Mouse (Mus musculus) T-helper 17 cell (primary cell): ENCODE measurements around the gene Aqp11.

Experiments used
- in situ Hi-C, 2 experiments: fragments of 300-600 bp; cut with MboI, MseI; formaldehyde crosslinking; loops; 1 replicate in 1 of 2; 2 replicates in 1 of 2; pipeline ENCODE4 v1.15.1; 2025; ENCODE audit warnings: high pct_unique_total_duplicates in 2 of 2

Aqp11 gene

DNA sequence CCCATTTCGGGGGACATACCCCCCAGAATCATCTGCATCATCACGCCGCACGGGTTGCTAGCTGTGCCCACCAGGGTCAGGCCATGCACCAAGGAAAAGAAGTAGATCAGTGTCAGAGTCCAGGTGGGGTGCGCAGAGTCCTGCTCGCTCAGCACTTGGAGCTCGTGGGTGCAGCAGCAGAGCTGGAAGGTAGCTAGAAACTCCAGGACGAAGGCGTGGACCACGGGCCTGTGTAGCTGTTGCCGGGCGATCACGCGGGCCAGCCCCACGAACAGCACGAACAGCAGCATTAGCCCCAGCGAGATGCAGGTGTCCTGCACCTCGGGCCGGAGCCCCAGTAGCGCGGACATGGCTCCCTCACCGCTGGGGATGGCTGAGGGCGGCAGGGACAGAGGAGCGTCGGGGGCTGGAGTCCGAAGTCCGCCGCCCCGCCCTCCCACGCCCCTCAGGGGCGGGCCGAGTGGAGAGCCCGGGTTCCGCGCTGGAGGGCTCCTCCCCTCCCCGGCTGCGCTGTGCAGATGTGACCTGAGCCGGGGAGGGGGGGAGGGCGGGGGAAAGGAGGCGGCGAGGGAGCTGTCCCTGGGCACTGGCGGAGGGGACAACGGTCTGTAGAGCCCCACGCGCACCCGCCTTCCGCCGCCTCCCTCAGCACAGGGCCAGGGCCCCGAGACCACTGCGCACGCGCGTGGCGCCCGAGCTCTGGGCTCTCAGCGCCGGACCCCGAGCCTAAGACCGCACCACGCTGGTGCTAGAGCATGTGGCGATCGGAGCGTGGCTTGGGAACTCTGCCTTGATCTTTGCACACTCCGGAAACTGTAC, at the start of gene Aqp11:
Aqp11 (minus strand) TSS at position 652 of the 819 bp plus-strand sequence.
- in situ Hi-C loops, result no loop called here

DNA sequence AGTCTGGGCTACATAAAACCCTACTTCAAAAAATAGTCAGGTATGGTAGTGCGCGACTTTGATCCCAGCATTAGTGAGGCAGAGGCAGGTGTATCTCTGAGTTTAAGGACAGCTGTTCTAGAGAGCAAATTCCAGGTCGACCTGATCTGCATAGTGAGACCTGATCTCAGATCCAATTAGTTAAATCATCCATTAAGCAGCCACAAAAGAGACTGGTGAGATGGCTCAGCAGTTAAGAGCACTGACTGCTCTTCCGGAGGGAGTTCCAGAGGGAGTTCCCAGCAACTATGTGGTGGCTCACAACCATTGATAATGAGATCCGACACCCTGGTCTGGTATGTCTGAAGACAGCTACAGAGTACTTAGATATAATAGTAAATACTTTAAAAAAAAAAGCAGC, 45.4 kb upstream of the Aqp11 start:
- in situ Hi-C loops, result no loop called here

DNA sequence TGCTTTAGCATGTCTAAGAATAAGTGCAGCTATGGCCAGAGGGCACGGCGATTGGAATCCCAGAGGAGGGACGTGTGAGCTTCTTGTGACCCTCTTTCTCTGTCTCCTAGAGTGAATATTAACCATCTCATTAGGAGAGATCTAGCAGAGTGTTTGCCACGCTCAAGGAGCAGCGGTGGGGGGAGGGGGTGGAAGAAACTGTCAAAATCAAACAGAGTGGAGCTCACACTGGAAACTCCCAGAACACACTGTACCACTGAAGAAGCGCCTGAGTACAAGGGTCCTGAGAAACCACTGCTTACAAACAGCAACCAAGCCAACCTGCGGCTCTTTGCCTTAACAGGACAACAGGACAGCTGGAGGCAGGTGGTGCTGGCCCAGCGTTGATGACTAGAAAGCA, 43.4 kb upstream of the Aqp11 start:
- in situ Hi-C loops, result no loop called here

DNA sequence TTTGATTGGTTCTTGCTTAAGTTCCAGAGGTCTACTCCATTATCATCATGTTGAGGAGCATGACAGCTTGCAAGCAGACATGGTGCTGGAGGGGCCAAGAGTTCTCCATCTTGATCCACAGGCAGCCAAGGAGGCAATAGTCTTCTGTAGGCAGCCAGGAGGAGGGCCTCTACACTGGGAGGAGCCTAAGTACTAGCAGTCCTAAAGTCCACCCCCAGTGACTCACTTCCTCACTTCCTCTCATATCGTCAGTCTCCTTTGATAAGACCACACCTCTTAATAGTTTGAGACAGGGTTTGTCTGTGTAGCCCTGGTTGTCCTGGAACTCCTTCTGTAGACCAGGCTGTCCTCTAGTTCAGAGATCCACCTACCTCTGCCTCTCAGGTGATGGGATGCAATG, 42.7 kb upstream of the Aqp11 start:
- in situ Hi-C loops, result no loop called here

DNA sequence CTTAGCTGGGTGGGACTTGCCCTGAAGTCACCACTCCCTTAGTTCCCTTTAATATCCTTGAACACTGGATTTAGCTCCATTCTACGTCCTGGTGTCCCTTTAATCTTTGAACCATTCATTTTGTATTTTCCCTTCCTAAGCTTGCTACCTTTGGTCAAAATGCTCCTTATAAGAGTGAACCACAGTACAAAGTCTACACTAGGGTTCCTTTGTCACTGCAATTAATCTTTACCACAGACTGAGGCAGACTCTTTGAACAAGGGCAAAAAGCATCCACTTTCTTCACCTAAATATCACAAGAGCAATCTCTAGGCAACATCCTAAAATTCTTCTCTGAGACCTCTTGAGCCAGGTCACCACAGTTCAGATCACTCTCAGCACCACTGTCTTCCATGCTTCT, 42.1 kb upstream of the Aqp11 start:
- in situ Hi-C loops, result no loop called here

DNA sequence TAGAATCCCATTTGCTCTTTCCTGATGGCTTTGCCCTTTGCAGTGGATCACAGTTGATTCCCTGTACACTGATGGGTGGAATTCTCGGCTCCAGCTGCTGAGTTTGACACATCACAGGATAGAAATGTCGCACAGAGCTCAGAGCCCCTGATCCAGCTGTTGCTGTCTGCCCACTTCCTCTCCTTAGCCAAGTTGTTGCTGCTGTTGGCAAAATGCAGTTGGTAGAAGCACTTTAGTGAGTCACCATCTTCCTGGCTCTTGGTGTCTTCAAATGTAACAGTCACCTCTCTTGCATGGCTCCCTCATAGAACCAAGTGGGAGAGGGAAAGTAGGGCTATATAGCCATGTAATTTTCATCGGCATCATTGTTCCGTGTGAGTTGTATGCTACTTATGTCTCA, 39.1 kb upstream of the Aqp11 start:
- in situ Hi-C loops, result no loop called here

DNA sequence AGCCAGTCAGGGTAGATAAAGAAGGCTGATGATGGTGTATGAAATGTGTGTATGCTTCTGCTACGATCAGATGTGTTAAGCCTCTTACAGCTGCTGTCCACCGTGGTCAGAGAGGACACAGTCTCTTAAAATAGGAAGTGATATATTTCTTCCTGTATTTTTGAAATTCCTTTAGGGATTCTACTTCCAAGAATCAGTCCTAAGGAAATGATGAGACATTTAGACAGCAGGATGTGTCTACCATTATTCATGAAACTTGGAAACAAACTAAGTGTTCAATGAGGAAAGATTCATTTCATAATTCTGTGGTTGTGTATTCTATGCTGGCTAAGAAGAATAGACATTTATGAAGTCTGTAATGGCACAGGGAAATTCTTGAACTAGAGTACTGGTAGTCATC, 37.8 kb upstream of the Aqp11 start:
- in situ Hi-C loops, result no loop called here

DNA sequence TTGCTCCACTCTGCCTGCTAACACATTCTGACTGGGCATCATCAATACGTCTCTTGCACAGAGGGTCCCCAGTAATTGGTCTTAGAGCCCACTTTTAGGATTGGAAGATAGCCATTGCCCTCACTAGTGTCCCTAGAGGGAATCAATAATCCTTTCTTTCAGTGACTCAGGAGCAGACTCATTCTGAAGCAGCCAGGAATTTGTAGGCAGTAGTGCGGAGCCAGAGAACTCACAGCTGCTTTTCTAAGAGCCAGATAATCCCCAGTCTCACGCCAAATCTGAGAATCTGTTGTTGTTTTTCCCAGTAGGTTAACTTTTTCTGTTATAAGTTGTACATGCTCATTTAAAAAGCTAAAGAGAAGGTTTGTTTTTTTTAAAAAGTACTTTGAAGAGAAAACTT, 37.3 kb upstream of the Aqp11 start:
- in situ Hi-C loops, result no loop called here

DNA sequence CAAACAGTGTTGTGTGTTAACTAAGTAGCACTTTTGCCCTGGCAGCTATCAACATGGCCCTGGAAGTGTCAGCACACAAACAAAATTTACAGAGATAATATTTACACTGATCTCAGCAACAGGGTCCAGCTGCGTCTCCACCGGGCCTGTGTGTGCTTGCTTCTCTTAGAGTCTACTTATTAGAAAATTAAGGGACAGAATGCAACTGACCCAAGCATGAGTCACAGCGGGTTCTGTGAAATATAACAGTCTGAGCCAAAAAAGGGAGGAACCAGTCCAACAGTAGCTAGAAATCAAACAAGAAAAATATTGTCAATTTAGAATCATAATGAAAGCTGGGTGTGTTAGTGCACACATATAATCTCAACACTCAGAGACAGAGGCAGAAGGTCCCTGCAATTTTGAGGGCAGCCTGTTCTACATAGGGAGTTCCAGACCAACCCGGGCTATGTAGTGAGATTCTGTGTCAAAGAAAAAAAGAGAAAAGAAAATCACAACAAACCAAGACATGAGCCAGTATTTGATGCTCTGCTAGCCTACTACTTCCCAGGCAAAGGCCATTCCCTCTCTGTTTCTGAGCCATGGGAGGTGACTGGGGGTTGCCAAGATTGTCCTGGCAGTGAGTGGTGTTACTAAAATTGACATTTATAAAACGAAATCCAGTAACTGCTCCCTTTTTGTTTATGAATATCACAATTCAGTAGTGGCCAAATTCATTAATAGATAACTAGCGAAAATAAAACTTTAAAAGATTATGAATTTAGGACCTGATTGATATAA, 32.9 kb upstream of the Aqp11 start:
- in situ Hi-C loops, result no loop called here

DNA sequence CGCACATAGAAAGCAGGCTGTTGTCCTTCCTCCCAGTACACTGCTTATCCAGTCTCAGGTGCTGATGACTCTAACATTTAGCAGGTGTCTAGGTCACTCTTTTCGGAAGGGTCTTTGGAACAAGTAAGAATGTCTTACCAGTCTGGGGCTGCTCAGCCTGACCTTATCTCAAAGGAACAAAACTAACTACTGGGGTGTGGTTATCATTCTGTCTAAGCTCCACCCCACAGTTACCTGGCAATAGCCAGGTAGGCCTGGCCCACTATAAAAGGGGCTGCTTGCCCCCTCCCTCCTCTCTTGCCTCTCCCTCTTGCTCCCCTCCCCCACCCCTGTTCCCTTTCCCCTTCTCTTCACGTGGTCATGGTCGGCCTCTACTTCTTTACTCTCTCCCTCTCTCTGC, 30.9 kb upstream of the Aqp11 start:
- in situ Hi-C loops, result no loop called here

DNA sequence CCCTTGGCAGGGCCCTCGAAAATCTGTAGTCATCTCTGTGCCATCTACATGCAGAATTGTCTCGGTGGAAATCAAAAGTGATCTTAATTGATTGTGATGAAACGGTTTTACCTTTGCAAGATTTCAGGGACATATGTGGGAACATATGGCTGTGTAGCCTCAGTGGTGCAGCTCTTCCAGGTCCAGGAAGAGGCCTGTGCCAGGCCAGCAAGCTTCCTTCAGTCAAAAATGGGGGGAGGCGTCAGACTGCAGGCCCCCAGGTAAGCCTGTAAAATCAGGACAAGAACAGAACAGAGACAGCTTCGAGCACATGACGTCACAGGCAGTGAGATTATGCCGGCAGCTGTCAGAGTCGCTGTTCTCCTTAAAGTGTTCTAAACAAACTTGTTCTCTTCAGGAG, 29.8 kb upstream of the Aqp11 start:
- in situ Hi-C loops, result no loop called here

DNA sequence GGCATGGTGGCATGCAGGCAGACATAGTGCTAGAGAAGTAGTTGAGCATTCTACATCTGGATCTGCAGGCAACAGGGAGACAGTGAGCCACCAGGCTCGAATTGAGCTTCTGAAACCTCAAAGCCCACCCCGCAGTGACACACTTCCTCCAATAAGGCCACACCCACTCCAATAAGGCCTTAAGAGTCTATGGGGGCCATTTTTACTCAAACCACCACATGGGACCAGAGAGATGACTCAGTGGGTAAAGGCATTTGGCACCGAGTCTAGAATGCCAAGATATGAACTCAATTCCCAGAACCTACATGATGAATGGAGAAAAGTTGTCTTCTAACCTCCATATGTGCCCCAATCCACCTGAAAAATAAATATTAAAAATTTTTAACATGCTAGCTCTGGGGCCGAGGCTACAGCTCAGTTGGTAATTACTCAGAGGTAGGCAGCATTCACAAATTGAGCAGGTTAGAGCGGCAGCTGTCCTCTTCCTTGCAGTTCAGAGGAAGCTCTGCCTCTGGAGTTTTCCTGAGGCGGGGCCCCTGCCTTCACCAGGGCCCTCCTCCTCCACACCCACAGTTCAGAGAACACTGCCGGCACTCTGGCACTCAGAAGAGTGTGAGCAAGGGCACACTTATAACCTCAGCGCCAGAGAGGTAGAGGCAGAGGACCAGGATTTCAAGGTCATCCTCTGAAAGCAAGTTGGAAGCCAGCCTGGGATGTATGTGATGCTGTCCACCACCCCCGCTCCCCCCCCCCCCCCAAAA, 28.5 kb upstream of the Aqp11 start:
- in situ Hi-C loops, result no loop called here

DNA sequence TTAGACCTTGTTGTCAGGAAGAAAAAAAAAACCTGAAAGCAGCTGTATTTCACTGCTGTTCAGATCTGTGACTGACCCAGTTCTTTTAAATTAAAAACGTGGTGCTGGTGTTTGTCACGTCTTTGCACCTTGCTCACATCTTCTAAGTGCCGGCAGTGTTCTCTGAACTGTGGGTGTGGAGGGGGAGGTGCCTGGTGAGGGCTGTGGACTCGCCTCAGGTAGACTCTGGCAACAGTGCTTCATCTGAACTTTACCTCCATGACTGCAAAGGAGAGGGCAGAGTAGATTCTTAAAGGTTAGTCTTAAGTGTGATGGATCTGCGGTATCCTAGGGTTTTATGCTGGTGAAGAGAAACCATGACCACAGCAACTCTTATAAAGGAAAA, 27.9 kb upstream of the Aqp11 start:
- in situ Hi-C loops, result no loop called here

DNA sequence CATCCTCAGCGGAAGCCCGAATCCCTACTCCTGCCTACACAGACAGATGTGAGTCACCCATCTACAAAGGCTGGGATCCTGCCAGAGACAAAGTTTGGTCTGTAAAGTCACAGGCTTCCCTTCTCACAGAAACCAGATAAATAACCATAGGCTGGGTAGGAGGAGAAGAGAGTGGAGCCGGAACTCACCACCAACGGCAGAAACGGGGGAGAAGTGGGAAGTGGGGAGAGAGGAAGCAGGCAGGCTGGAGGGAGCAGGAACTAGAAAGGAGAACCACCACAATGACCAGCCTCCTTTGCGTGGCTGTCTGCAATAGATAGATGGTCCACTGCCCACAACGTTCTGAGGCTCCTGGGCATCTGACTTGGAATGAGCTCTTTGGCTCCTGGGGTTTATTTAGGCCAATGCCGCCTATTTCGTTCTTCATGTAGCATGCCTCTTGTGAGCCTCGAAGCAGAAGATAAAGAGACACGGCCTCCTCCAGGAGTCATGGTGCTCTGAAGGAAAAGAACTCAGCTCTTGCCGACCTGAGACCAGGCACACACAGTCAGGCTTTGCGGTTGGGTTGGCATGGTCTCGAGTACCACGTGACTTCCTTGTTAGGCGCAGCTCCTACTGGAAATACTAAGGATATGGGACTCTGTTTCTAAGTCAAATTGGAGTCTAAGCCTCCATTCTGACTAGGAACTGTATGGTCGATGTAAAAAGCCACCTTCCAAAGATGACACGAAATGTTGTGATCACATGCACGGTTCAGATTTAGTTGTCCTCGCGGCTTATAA, 27.3 kb upstream of the Aqp11 start:
- in situ Hi-C loops, result no loop called here

DNA sequence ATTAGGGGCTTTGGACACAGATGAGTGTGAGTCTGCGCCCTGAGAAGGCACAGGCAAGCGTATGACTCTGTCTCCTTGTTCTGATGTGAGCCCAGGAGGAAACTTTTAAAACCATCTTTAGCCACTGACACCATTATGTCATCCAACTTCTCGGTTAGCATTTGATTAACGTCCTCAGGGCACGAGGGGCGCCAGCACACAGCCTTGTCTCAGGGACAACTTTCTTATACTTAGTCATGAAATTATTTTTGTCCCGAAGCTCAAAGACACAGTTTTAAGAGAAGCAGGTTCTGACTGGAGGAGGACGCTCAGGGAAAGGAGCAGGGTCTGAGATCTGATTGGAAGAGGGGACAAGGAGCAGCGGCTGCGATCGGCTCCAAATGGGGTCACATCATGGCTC, 26.5 kb upstream of the Aqp11 start:
- in situ Hi-C loops, result no loop called here

DNA sequence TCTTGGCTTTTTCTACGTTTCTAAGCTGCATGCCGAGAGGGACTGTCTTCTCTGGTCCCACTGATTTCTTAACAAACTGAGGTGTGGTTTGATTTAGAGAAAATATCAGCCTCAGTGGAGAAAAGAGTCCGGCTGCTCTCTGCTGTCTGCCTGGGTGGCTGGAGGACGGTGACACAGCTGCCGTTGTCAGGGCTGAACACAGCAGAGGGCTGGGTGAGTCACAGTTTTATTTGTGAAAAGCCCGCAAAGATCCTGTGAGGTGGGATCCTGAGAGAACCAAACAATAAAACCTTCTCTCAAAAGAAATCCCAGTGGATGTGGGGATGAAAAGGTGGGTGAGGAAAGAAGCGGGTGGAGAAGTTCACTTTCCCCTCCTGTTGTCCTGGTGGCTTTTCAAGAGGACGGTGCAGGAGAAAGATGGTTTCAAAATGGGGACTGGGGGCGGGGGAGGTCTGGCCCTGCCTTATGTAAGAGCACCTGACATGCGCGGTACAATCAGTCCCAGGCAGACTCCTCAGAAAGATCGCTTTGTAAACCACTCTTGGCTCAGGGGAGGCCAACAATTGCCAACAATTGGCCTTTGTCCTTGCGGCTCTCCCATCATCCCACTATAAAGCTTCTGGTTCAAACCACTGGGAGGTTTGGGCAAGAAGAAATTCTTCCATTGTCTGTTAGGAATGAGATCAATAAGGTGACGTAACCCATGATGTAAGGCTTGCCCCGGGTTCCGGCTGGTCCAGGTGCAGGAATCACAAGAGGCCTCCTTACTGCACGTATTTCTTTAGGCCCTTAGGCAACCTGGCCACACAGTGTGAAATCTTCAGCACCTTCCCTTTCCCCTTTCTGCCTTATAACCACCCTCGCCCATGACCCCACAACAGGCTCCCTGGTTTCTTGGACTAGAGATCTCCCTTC, 19.1 kb upstream of the Aqp11 start:
- in situ Hi-C loops, result no loop called here

DNA sequence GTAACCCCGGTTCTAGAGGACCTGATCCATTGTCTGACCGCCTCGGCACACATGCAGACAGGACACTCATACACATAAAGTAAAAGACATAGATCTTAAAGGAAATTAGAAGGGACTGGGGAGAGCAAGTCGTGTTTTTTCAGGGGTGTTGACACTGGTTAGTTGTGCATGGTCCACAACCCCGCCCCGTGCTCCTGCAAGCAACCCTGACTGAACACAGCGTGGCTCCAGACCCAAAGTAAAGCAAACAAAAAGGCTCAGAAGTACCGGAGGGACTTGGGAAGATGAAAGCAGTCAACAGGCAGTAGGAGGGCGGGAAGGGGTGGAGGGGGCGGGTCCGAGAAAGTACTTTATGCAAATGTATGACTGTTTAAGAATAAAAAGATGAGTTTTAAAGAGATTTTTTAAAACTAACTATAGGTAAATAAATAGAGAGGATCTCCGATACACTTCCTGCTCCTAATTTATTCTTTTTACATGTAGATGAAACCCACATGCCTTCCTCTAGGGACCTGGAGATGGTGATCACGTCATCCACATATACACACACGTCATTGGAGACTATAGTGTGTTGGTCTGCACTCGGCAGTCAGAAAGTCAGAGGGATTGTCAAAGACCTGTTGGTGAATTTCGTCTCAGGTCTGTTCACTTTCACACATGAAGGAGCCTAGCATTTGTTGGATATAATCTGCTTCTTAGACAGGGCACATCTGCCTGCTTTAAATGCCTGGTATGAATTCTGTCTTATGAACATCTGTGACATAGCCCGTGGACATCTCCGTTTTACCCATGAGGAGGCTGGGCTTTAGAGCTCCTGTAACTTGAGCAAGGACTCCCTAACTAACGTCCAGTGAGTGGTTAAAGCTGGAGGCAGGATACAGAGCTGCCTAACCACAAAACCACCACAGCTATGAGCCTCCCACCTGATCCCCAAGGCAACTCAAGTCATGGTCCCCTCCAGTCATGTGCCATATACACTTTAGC, 11.4 kb upstream of the Aqp11 start:
- in situ Hi-C loops, result loop anchor here (5.0 to 10.0 kb wide), 5 partner anchors 93 to 373 kb away; no protein-coding TSS in a partner anchor

DNA sequence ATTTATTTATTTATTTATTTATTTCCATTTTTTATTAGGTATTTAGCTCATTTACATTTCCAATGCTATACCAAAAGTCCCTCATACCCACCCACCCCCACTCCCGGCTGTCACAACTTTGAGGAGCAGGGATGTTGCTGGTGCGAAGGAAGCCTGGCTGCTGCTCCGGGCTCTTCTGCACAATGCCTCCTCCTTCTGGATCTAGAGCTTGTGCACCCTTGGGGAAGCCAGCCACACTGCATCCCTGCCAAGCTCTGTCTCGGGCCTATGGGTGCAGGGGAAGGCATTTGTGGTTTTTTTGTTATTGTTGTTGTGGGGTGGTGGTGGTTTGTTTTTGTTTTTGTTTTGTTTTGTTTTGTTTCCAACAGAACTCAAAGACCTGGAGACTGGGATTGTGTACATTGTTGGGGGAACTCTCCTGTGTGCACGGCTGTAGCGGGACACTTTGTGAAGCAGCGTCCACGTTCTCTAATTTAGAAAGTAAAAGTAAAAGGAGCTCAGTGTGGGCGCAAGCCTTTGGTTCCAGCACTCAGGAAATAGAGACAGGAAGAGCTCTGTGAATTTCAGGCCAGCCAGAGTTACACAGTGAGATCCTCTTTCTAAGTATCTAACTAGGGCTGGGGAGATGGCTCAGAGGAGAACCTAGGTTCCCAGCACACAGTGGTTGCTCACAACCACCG, 10.6 kb upstream of the Aqp11 start:
- in situ Hi-C loops, result loop anchor here (5.0 to 10.0 kb wide), 5 partner anchors 94 to 374 kb away; no protein-coding TSS in a partner anchor
